Mouse (Mus musculus) forebrain, embryonic 11.5 days (tissue): ENCODE results near the gene Nupl2. TPM values are rescaled to one million over a fixed set of nuclear protein-coding genes. Genes with fewer than 3 reads are reported as not detected.

Experiments
- ATAC-seq: fragments of 200-750 bp; cut with Nextera tagmentation; replicated peaks from 2 replicates; pipeline ENCODE4 v1.8.0; 2017; ENCODE audit warnings: moderate TSS enrichment; ENCODE audit not compliant: low FRiP score
- DNase-seq: peaks from one replicate; pipeline ENCODE4 v3.0.0-alpha.2; 2017; ENCODE audit warnings: low spot score
- H3K27ac ChIP-seq: fragments of 300-500 bp; sonication (generic); 2 replicates; pipeline ENCODE4 v1.5.1; 2014; ENCODE audit warnings: low read depth, low read length
- H3K27me3 ChIP-seq: fragments of 300-500 bp; sonication (generic); 2 replicates; pipeline ENCODE4 v1.6.1; 2014; ENCODE audit warnings: mild to moderate bottlenecking, low read length, mixed read lengths; ENCODE audit not compliant: control insufficient read depth, insufficient read depth
- H3K36me3 ChIP-seq: fragments of 300-500 bp; sonication (generic); 2 replicates; pipeline ENCODE4 v1.6.1; 2014; ENCODE audit warnings: mild to moderate bottlenecking, low read length, moderate library complexity, mixed read lengths; ENCODE audit not compliant: control insufficient read depth, insufficient read depth
- H3K4me1 ChIP-seq: fragments of 300-500 bp; sonication (generic); replicated peaks from 2 replicates; pipeline ENCODE4 v1.6.1; 2014; ENCODE audit warnings: low read length, mixed read lengths; ENCODE audit not compliant: control insufficient read depth, insufficient read depth
- H3K4me2 ChIP-seq: fragments of 300-500 bp; sonication (generic); 2 replicates; pipeline ENCODE4 v1.6.1; 2014; ENCODE audit warnings: low read depth, mild to moderate bottlenecking, low read length, moderate library complexity, mixed read lengths; ENCODE audit not compliant: severe bottlenecking
- H3K4me3 ChIP-seq: fragments of 300-500 bp; sonication (generic); 2 replicates; pipeline ENCODE4 v1.5.1; 2014; ENCODE audit warnings: low read depth, low read length
- H3K9ac ChIP-seq: fragments of 300-500 bp; sonication (generic); 2 replicates; pipeline ENCODE4 v1.6.1; 2014; ENCODE audit warnings: low read length
- H3K9me3 ChIP-seq: fragments of 300-500 bp; sonication (generic); 2 replicates; pipeline ENCODE4 v1.6.1; 2016; ENCODE audit warnings: low read length, mixed read lengths; ENCODE audit not compliant: control insufficient read depth
- WGBS: fragments of 180-500 bp; shearing (Covaris S2); extraction: QIAGEN DNeasy Blood & Tissue Kit; methylation state at CpG from one replicate; pipeline ENCODE4 v1.1.7; 2014; 5-methylcytosine and 5-hydroxymethylcytosine counted together
- polyA plus RNA-seq: library from polyadenylated mRNA; unstranded; fragments of >200 nt; fragmentation: Nextera tagmentation; extraction: Ambion mirVana; gene quantifications from 2 replicates; pipeline ENCODE4 v1.2.1, GENCODE M21; 2014

Nupl2 gene
- polyA plus RNA-seq, 1 experiment from 2014 or later: 23.1 TPM

DNA sequence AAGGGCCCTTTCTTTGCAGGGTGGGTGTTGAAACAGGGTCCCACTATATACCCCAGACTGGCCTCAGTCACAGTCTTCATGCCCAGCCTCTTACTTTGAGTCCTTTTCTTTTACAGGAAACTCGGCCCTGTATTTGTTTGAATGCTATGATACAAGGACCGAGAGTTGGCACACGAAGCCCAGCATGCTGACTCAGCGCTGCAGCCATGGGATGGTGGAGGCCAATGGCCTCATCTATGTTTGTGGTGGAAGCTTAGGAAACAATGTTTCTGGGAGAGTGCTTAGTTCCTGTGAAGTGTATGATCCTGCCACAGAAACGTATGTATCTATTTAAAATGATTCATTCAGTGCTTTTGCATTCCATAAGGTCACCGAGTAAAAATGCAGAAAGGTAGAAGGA, 8.0 kb upstream of the Nupl2 start:
- no peak for DNase-seq
- no peak overlapping the region for H3K27ac ChIP-seq
- 92% methylated on average over 6 of the region's 6 CpGs for WGBS
- no peak overlapping the region for H3K9ac ChIP-seq
- no peaks in the 10 kb centered on the region for H3K4me1 ChIP-seq
- no peak overlapping the region for H3K4me2 ChIP-seq
- H3K4me3 ChIP-seq: no peak overlapping the region
- no peaks in the 10 kb centered on the region for H3K9me3 ChIP-seq
- H3K36me3 ChIP-seq: peaks cover 2% of the 10 kb centered on the region; the same call in 1 of the 2 replicates
- no peaks in the 10 kb centered on the region for H3K27me3 ChIP-seq
- ATAC-seq: no peak

DNA sequence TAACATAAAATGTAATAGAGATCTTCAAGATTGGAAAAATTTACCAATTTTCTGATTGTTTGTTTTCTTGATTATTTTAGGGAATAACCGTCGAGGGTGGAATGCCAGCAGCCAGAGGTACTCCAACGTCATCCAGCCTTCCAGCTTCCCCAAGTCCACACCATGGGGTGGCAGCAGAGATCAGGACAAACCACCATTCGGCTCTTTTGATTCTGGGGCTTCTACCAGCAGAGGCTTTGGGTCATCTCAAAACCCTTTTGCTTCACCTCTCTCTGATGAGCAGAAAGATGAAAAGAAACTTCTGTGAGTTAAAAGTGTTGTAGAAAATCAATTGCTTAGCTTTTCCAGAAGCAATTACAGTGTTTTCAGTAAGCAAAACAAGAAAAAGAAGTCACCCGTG, 2.5 kb downstream of the Nupl2 start:
- no peak overlapping the region for H3K27ac ChIP-seq
- ATAC-seq: no peak
- no peaks in the 10 kb centered on the region for H3K9me3 ChIP-seq
- 0 out of 2 replicates have a peak, but pooled peaks cover 2% of the 10 kb centered on the region for H3K4me1 ChIP-seq
- DNase-seq: no peak
- no peak overlapping the region for H3K9ac ChIP-seq
- H3K4me2 ChIP-seq: no peak overlapping the region
- 57% methylated on average over 5 of the region's 5 CpGs for WGBS
- H3K4me3 ChIP-seq: no peak overlapping the region
- no peaks in the 10 kb centered on the region for H3K27me3 ChIP-seq
- H3K36me3 ChIP-seq: no peaks in the 10 kb centered on the region

DNA sequence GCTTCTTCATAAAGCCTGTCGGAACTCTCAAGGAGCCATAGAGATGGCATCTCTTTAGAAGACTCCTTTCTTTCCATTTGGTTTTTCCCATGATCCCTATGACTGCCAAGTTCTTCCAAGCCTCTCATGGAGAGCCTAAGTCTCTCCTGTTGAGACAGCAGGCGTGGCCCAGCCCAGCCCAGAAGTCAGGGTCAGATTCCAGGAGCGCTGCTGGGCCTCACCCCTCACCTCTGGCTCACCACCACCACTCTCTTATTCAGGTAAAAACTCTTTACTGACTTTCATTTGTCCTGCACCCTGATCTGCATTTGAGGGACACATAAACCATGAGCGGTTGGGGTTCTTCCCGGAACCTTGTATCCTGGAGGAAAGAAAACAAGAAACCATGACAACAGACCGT, 5.1 kb downstream of the Nupl2 start:
- Histone ChIP-seq H3K4me1 (0 out of 2 replicates have a peak, but pooled peaks cover 2% of the 10 kb centered on the region), H3K4me2 (no peak overlapping the region), H3K4me3 (no peak overlapping the region), H3K9ac (no peak overlapping the region), H3K9me3 (no peaks in the 10 kb centered on the region), H3K27me3 (no peaks in the 10 kb centered on the region), H3K27ac (no peak overlapping the region), H3K36me3 (no peaks in the 10 kb centered on the region)
- 96% methylated on average over 6 of the region's 6 CpGs for WGBS
- DNase-seq: no peak
- no peak for ATAC-seq

DNA sequence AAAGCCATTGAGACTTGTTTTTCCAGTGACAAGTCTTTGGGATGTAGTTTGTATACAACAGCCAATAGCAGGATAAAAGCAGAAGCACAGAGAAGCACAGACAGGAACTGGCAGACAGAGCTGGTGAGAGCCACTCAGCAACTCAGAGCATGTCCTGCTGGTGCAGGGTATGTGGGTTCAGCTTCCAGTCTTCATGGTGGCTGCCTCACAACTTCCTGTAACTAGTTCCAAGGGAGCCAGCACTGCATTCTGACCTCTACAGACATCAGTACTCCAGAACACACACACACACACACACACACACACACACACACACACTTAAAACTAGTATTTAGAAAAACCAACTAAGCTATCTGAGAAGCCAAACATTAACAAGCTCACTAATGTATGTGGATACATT, 7.3 kb downstream of the Nupl2 start:
- DNase-seq (no peak), ATAC-seq (no peak)
- no peak overlapping the region for H3K27ac ChIP-seq
- H3K9ac ChIP-seq: no peak overlapping the region
- no peak overlapping the region for H3K4me2 ChIP-seq
- H3K9me3 ChIP-seq: no peaks in the 10 kb centered on the region
- no peaks in the 10 kb centered on the region for H3K27me3 ChIP-seq
- no peaks in the 10 kb centered on the region for H3K4me1 ChIP-seq
- H3K4me3 ChIP-seq: no peak overlapping the region
- H3K36me3 ChIP-seq: no peaks in the 10 kb centered on the region

DNA sequence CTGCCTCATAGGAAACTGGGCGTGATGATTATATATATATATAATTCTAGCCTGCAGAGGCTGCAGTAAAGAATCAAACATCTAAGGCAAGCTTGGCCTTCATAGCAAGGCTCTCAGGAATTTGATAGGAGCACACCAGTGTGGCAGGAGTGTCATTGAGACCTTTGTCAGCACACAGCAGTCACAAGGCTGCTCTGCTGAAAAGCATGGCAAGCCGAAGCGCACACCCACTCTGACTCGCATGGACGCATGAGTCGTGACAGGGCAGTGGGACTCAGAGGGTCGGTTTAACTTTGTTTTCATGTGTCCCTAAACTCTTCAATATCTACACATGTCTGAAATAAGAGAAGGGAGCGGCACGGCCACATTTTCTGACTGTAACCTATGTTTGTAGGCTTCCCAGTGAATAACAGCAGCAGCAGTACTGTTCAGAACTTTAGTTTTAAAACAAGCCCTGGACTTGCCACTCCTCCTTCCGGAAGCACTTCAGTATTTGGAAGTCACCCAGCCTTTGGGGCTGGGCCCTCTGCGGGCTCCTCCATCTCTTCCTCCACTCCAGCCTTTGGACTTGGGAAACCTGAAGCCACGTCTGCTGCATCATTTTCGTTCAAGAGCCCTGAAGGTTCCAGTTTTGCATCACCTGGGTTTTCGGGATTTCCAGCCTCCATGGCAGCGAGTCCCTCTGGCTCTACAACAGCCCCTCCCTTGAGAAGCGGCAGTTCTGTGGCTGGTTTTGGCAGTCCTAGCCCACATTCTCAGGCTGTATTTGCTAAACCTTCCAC, 16.9 kb downstream of the Nupl2 start:
- Histone ChIP-seq H3K36me3 (peaks cover 2% of the 10 kb centered on the region; the same call in 1 of the 2 replicates), H3K4me3 (no peak overlapping the region), H3K27ac (no peak overlapping the region), H3K4me1 (no peaks in the 10 kb centered on the region), H3K9me3 (no peaks in the 10 kb centered on the region; the same call in 1 of the 2 replicates), H3K27me3 (no peaks in the 10 kb centered on the region), H3K4me2 (no peak overlapping the region), H3K9ac (no peak overlapping the region)
- WGBS: 94% methylated on average over 16 of the region's 16 CpGs
- ATAC-seq (no peak), DNase-seq (no peak)

DNA sequence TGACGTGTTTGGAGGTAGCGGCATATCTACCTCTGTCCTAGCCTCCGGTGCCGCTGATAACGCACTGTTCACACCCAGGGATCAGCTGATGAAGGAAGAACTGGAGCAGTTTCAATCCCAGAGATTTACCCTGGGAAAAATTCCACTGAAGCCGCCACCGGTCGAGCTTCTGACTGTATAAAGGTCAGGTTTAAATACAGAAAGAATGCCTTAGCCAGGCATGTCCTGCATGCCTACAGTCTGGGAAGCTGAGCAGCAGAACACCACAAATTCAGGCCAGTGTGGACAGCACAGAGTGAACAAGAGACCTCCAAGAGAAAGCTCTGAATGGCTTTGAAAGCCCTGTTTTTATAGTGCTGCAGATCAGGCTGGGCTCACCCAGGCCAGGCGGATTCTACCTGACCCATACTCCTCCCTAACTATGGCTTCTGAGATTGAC, 17.6 kb downstream of the Nupl2 start:
- ATAC-seq (no peak), DNase-seq (no peak)
- WGBS: 93% methylated on average over 9 of the region's 9 CpGs
- Histone ChIP-seq H3K4me1 (no peaks in the 10 kb centered on the region), H3K9ac (no peak overlapping the region), H3K4me2 (no peak overlapping the region), H3K36me3 (peaks cover 2% of the 10 kb centered on the region; the same call in 1 of the 2 replicates), H3K9me3 (no peaks in the 10 kb centered on the region; the same call in 1 of the 2 replicates), H3K27me3 (no peaks in the 10 kb centered on the region), H3K4me3 (no peak overlapping the region), H3K27ac (no peak overlapping the region)

DNA sequence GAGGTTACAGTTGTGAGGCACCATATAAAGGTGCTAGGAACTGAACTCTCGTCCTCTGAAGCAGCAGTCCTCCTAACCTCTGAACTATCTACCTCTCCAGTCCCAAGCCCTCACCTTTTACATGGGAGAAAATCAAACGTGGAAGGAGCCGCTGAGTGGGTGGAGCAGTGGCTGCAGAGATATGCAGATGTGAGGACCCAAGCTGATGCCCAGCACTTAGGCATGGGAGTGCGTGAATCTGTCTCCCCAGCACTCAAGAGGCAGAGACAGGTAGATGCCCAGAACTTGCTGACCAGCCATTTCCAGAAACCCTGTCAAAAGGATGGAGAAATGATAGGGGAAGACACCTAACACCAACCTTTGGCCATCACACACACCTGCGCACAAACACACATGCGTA, 18.3 kb downstream of the Nupl2 start:
- Histone ChIP-seq H3K4me1 (no peaks in the 10 kb centered on the region), H3K9me3 (no peaks in the 10 kb centered on the region; the same call in 1 of the 2 replicates), H3K4me2 (no peak overlapping the region), H3K9ac (no peak overlapping the region), H3K27me3 (no peaks in the 10 kb centered on the region), H3K4me3 (no peak overlapping the region), H3K36me3 (peaks cover 2% of the 10 kb centered on the region; the same call in 1 of the 2 replicates), H3K27ac (no peak overlapping the region)
- 90% methylated on average over 6 of the region's 6 CpGs for WGBS
- DNase-seq: no peak
- no peak for ATAC-seq

DNA sequence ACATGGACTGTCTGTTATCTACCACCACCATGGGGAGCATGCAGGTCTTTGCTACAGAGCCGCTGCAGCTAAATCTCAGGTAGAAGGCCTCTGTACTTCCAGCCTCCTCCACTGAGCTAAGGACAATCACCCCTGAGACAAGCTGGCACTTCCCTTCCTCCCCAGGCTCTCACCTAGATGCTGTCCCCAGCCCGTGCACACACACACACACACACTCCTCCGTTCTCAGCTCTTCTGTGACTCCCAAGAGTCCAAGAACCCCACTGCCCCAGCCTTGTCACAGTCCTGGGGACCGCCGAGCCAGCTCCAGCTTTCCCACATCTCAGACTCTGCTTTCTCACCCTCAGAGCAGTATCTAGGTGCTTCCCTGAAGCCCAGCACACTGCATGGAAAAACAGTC, 19.2 kb downstream of the Nupl2 start:
- H3K4me3 ChIP-seq: no peak overlapping the region
- DNase-seq (no peak), ATAC-seq (no peak)
- H3K36me3 ChIP-seq: peaks cover 2% of the 10 kb centered on the region; the same call in 1 of the 2 replicates
- no peaks in the 10 kb centered on the region for H3K4me1 ChIP-seq
- H3K9me3 ChIP-seq: no peaks in the 10 kb centered on the region; the same call in 1 of the 2 replicates
- H3K4me2 ChIP-seq: no peak overlapping the region
- no peak overlapping the region for H3K27ac ChIP-seq
- H3K9ac ChIP-seq: no peak overlapping the region
- WGBS: 90% methylated on average over 5 of the region's 5 CpGs
- no peaks in the 10 kb centered on the region for H3K27me3 ChIP-seq

DNA sequence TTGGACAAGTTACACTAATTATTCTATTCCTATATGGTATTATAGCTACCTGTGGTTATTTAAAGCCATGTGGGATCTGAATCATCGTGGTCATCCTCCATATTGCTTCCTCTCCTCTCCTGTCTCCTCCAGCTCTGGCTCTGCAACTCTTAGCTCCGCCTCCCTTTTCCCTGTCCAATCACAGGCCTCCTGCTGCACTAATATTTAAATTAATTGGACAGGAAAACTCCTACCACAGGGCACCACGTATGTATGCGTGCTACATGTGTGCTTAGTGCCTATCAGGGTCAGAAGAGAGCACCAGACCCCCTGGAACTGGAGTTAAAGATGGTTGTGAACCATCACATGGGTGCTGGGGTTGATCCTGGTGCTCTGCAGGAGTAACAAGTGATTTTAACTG, 23.7 kb downstream of the Nupl2 start:
- no peak overlapping the region for H3K4me2 ChIP-seq
- 80% methylated on average over 4 of the region's 4 CpGs for WGBS
- H3K4me1 ChIP-seq: no peaks in the 10 kb centered on the region
- no peak for ATAC-seq
- DNase-seq: no peak
- no peak overlapping the region for H3K4me3 ChIP-seq
- no peak overlapping the region for H3K27ac ChIP-seq
- no peaks in the 10 kb centered on the region for H3K27me3 ChIP-seq
- H3K9me3 ChIP-seq: no peaks in the 10 kb centered on the region; the same call in 1 of the 2 replicates
- H3K9ac ChIP-seq: no peak overlapping the region
- H3K36me3 ChIP-seq: peaks cover 2% of the 10 kb centered on the region; the same call in 1 of the 2 replicates
